Mouse (Mus musculus) testis, adult 2 months (tissue): Measurements from ENCODE around the gene Dnttip2.

Experiments
- CTCF ChIP-seq: fragments of 200-500 bp; IDR thresholded peaks from 2 replicates; pipeline ENCODE4 v1.5.1; 2012; ENCODE audit warnings: low read depth, mild to moderate bottlenecking, inconsistent platforms, low read length, moderate library complexity; ENCODE audit not compliant: control insufficient read depth, insufficient read depth, insufficient replicate concordance
- POLR2A ChIP-seq: fragments of 200-500 bp; IDR thresholded peaks from 2 replicates; pipeline ENCODE4 v1.6.1; 2012; ENCODE audit warnings: low read depth, mild to moderate bottlenecking, inconsistent platforms, low read length, moderate library complexity; ENCODE audit not compliant: control insufficient read depth

- TF ChIP-seq POLR2A, result no peak
- no peak for TF ChIP-seq CTCF
Observed at GRCm38 (mm10) chr3:122235772-122236171, 38.4 kb upstream of the Dnttip2 start.
